Mouse (Mus musculus): Measurements from ENCODE around the gene Etfb.

DNA sequence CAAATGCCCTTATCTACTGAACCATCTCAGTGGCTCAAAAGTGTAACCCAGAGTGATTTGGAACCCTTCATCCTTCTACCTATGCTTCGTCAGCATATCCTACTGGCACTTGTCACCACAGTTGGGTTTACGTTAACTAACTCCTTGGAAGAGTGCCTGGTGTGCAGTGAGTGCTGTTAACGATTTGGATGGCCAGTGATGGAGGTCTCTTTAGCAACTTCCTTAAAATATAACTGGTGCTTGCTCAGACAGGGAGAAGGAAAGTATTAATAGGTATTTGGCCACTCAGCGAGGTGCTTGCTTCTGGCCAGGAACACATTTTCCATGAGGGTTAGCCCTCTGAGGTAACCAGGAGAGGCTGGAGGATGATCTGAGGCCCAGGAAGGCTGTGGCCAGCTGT, 3.9 kb downstream of the Etfb start:
- TF ChIP-seq MAFK (IDR thresholded peaks at IDR 0.05; ENCODE audit: insufficient replicate concordance, low read length) (no peak), MAZ (IDR thresholded peaks at IDR 0.05; ENCODE audit: low read depth, low read length) (no peak), EP300 (IDR thresholded peaks at IDR 0.05; ENCODE audit: low read length) (no peak), CTCF (conservative IDR thresholded peaks at IDR 0.05 in 1 of 2, IDR thresholded peaks at IDR 0.05 in 1 of 2; ENCODE audit: low read depth in 2 of 2, low read length in 2 of 2) (no peak), HCFC1 (IDR thresholded peaks at IDR 0.05; ENCODE audit: low read depth, low read length) (no peak), TCF12 (IDR thresholded peaks at IDR 0.05; ENCODE audit: low read depth, low read length) (no peak), ZC3H11A (IDR thresholded peaks at IDR 0.05; ENCODE audit: low read depth, low read length) (no peak), ETS1 (conservative IDR thresholded peaks at IDR 0.05; ENCODE audit: low read depth, low read length) (no peak)

Data from CH12.LX (cell line).